Mouse (Mus musculus) ES-Bruce4 (cell line): Measurements from ENCODE around the gene Arhgap29.

ENCODE experiments used
- CTCF ChIP-seq: IDR thresholded peaks from one replicate; pipeline ENCODE4 v1.8.1; 2011; ENCODE audit warnings: low read depth, low read length
- EP300 ChIP-seq: IDR thresholded peaks from 2 replicates; pipeline ENCODE4 v1.6.1; 2011; ENCODE audit warnings: low read depth, low read length; ENCODE audit not compliant: insufficient read depth
- POLR2A ChIP-seq: IDR thresholded peaks from one replicate; pipeline ENCODE4 v1.8.1; 2011; ENCODE audit warnings: low read length; ENCODE audit not compliant: insufficient read depth

GRCm38 (mm10) chr3:121952041-121952591 is at the start of gene Arhgap29:
- TF ChIP-seq EP300 = no peak
- TF ChIP-seq CTCF = no peak
- TF ChIP-seq POLR2A = no peak
